Mouse (Mus musculus) kidney, postnatal 14 days (tissue): ENCODE data around the gene Noxa1.
A peak's percentile ranks its signal among the peaks of the same experiment; 100 is the strongest.

Source experiments
- DNase-seq: peaks from one replicate; pipeline ENCODE4 v3.0.0; 2022; ENCODE audit warnings: mixed read lengths

Gene Noxa1

DNA sequence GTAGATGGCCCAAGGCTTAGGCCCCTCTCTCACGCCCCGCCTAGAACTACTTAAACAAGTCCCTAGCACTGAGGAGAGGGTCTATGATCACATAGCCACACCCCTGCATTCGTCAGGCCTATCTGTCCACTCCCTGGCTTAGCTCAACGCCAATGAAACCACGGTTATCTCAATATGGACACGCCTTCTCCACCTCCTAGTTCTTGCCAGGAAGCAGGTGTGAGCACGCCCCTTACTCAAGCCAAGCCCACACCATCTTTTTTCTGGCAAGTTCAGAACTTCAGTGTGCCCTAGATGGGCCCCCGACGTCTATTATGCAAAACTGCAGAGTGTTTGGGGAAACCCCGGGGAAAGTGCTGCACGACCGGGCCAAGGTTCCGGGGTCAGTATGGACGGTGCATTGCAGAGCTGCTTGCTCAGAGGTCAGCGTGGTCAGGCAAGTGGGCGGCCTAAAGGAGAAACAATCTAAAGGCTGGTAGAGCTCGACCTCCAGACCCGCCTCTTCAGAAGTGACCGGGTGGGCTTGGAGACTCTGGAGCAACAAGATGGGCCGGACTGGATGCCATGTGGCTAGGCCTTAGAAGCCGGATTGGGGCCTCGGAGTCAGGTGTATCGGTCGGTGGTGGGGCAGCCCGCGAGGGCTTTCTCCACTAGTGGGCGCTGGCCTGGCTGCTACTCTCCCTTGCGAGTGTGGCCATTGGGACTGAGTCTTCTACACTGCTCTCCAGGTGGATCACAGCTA lies at the start of gene Noxa1:
Noxa1 (minus strand) TSS at position 41 of the 742 bp plus-strand sequence.
- DNase-seq, result no peak

DNA sequence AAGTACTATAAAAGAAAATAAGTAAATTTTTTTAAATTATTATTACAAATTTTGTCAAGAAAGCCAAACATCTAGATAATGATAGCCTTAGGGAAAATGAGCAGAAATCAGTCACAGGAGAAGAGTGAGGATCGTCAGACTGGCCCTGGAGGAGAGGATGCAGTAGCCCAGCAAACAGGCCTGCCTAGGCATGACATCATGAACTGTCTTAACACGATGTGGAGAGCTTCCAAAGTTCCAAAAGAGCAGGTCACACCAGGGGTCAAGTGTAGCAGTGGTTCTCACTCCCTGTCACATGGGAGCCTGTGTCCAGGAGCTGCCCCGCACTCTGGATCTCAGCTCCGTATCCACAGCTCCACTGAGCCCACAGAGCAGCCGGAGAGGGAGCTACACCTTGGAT lies 47.0 kb upstream of the Noxa1 start:
- no peak for DNase-seq

DNA sequence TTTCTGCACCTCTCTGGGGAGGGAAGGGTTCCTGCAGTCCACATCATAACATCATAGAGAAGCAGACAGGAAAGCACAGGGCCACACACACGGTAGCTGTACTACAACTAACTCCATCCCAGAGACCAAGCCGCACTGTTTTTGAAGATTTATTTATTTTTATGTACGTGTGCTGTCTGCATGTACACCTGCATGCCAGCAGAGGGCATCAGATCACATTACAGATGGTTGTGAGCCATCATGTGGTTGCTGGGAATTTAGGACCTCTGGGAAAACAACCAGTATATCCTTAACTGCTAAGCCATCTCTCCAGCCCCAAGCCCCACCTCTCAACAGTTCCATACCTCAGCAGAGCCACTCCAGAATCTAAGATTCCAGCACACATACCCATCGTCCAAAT lies 46.2 kb upstream of the Noxa1 start:
- DNase-seq, result no peak

DNA sequence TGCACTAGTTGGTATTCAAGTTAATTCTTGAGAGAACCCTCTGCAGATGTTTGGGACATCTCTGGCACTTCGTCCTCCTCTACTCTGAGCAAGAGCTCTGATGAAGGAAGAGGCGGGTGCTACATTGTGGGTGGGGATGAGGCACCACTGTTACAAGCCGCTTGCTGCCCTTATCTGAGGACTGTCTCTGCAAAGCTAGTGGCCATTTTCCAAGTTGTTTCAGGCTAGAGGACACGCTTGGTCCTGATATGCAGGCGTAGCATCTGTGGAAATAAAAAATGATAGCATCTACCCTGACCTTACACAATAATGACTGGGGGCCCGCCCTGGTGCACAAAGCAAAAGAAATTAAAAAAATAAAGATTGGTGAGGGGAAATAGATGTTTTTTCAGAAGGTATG lies 42.9 kb upstream of the Noxa1 start:
- no peak for DNase-seq

DNA sequence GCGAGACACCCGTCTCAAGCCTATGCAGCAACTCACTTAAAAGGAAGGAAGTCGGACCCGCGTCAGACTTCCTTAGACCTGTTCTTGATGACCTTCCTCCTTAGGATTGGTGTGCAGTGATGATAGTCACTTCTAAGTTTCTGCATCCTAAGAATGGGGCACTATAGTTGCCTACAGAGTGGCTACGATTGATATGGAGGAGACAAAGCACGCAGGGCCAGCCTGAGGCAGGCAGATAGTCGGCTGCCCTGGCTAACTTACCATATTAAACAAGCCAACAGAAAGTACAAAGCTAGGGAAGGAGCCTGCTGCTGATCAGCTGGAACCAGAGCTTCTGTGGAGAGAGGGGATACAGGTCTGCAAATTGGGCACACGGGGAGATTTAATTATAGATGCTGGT lies 36.7 kb upstream of the Noxa1 start:
- no peak for DNase-seq

DNA sequence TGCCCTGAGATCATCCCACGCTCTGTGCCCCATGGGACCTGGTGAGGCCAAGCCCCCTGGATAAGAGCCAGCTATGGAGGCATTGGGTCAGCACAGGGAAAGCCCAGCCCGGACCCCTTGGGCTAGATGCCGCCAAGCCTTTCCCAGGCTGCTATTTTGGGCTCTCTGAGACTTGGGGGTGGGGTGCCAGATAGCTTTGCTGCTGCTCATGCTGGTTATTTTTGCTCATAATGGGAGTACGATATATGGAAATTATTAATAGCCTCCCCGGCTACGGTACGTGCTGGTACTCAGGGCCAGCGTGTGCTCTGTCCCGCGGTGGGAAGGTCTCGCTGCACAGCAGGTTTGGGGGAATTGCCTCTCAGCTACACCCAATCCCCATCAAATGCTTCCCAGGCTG lies 33.1 kb upstream of the Noxa1 start:
- no peak for DNase-seq

DNA sequence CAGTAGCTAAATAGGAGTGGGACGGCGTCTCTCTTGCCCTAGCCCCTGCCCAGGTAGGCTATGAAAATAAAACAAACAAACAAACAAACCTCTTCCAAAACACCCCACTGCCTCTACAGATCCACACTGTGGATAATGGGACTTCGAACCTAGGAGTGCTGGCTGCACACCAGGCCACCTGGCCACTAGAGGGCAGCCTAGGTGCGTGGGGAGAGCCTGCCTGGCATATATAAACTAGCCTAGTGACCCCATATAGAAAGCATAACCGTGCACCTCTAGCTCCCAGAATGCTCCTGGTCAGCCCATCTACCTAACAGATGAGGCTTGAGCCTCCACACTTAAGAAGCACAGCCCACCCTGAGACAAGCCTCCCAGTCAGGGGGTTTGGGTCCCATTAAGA lies 32.3 kb upstream of the Noxa1 start:
- DNase-seq, result peak; percentile 77

DNA sequence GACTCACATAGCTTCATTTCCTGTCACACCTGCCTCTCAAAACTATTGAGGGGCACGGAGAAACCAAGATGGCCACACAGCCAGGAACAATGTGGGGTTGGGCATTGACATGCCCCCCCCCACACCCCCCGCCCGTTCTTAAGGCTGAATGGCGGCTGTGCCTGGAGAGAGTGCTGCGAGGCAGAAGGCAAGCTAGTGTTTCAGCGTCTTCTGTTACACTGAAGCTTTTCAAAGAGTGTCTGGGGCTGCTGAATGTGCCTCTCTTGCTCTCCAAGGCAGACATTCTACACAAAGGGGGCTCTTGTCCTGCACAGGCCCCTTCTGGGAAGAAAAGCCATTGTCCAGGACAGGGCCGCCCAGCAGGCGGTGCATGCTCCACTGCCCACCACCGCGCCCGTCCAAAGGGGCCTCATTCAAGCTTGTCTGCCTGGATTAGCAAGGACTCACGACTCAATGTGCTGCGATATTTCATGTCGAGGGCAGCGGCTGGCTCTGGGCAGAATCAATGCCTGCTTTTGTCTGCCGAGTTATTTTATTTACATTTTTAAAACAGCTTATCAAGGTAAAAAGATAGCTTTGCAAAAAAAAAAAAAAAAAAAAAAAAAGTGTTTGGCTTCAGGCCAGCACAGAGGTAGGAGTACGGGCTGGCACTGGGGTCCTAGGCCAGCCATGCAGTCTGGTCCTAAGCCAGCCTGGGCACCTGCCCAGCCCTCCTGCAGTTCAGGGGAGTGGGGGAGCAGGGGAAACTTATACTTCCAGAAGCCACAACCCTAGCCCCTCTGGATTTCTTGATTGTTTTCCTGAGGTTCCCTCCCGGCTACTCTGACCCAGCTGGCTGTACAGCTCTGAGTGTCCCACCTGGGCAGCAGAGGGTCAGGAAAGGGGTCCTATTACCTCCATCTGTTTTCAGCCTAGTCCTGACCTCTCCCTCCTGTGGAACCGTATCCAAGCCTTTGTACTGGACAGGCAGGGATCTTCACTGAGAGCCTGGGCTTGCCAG lies 31.4 kb upstream of the Noxa1 start:
- no peak for DNase-seq

DNA sequence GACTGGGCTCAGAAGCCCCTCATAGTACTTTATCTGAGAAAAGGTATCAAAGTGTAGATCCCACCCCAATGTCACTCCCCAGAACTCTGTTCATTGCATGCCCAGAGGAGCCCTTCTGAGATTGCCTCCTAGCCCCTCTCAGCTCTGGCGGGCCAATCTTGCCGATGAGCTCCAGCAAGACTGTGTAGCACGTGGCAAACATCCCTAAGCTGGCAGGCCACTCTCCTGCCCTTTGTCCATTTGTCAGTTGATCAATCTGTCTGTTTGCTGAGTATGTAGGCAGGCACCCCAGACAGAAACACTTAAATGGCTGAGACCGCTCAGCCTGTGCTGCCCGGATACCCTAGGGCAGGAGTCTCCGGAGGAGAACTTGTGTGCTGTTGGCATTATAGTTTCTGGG lies 30.2 kb upstream of the Noxa1 start:
- no peak for DNase-seq

DNA sequence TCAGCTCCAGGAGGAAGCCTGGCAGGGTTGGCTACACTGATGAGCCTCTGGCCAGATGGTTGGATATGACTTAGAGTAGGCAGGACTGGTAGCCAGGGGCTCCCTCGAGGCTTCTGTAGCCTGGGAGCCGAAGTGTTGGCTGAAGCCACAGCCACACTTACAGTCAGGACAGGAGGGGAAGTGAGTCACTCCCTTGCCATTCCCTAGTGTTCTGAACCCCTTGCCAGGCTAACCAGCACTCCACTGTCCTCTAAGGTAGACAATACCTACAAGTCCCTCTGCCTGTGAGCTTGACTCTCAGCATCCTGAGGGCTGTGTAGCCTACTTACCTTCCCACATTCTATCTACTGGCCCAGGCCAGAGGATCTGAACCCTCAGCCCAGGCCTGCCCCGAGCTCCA lies 29.5 kb upstream of the Noxa1 start:
- no peak for DNase-seq

DNA sequence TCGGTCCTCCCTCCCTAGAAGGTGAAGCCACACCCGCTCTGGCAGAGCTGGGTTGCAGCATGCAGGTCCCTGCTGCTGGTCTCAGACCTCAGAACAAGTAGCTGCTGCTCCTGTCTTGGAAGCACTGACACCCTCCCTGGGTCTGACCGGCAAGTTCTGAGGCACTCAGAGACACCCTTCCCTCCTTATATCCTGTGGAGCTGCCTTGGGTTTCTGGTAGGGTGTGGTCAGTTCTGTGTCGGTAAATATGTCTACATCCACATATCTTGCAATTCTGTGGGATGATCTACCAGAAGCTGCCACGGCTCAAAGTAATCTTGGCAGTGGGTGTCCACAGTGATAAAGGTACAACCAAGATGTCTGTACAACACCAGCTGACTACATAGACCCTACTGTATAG lies 28.6 kb upstream of the Noxa1 start:
- no peak for DNase-seq

DNA sequence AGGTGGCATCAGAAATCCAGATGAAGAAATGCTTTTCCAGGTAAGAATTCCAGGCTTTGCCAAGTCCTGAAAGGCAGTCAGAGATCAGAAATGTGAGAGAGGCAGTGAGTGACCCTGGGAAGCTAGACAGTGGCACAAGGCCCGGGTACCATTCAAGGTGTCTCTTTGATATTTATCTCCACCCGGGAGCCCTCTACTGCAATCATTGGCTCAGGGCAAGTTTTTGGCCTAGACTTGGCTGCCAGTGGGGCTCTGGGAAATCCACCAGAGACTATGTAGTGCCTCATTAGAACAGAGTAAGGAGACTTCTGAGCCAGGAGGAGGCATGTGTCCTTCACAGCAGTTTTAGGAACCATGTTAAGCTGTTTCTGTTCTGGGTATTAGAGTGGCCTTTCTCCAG lies 27.7 kb upstream of the Noxa1 start:
- no peak for DNase-seq

DNA sequence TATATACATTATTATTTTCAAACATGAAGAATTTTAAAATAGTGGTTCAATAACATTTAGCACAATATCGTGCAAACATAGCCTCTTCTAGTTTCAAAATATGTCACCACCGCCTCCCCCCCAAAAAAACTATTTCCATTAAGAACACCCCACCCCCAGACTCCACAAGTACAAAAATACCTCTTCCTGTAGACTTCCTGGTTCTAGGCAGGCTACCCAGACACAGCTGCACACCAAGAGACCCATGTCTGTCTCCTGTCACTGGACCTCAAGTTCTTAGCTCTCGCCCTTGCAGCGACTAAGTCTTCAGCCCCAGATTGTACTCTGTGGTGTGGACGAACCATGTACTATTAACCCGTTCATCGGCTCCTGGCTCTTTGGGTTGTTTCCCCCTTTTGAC lies 26.0 kb upstream of the Noxa1 start:
- no peak for DNase-seq

DNA sequence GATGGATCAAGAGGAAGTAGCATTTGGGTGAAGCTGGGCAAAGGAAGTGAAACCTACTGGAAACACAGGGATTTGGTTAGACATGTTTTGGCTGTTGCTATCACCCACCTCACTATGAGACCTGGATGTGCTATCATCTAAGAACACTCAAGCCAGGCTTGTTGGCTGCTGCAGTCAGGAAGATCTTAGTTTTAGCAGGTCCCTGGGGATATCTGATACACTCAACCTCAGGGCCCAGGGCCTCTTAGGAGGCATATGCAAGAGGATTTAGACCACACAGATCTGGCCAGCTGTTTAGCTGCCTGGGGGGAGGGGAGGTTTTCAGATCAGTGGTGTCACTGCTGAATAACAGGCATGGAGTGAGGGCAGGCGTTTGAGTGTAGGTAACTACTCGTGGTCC lies 20.5 kb upstream of the Noxa1 start:
- no peak for DNase-seq

DNA sequence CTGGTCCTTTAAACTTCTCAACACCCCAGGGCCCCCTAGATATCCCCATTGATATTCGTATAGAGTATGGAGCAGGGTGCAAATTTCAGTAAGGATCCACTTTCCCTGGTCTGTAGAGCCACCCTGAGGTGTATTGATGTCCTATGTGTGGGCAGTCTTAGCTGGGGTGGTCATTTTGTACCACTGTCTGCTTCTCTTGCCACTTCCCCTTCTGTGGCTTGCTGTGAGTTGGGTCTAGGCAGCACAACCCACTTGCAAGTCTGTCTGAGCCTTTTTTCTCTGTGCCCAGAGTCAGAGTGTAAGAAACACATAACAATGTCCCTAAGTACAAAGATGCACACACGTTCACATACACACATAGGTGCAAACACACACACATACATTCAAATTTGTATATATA lies 19.4 kb upstream of the Noxa1 start:
- no peak for DNase-seq

DNA sequence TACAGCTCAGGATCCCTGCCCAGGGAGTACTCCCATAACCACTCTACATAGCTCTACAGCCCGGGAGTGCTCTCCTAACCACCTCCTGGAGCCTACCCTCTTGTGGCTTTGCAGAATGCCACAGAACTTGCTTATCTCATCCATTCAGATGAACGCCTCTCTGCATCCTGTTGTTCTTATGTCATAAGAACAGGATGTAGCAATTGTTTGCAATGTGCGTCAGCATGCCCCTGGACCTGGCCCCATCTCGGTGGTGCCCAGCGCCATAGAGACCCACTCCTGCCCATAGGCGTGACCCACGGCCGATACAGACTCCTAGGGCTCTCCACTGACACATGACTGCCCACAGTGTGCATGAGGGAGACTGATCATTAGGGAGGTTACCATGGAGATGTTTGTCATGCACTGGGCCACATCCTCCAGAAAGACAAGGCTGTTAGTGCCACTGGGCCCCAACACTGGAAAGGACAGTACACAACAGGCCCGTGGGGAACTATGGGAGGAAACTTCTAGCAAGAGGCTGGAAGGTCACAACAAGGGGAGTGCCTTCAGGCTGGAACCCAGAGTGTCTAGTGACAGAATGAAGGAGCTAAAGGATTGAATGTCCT lies 16.3 kb upstream of the Noxa1 start:
- DNase-seq, result peak; percentile 46

DNA sequence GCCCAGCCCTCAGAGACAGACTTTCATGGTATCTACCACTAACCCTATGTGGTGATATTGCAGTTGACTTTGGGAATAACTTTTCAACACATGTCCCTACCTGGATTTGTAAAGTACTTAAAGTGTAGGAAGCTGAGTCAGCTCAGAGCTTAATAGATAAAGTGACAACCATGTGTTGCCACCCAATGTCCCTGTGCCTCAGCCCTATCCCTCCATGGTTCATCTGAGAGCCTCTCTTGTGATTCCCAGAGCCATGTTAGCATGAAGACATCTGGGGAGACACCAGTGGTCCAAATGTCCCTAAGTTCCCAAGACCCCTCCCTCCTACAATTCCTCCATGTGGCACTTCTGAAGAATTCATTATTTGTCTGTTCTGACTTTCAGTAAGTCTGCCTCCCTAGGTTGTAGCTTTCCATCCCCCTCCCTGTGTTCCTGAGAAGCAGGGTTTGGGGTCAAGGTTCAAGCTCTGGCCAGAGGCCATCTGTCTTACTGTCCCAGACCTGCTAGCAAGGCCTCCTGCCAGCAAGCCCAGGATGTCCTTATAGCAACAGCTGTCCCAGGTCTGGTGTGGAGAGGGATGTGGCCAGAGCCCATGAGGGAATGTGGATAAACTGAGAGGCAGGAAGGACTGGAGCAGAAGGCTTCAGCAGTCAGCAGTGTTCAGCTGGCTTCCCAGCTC lies 15.7 kb upstream of the Noxa1 start:
- peak; percentile 79 for DNase-seq

DNA sequence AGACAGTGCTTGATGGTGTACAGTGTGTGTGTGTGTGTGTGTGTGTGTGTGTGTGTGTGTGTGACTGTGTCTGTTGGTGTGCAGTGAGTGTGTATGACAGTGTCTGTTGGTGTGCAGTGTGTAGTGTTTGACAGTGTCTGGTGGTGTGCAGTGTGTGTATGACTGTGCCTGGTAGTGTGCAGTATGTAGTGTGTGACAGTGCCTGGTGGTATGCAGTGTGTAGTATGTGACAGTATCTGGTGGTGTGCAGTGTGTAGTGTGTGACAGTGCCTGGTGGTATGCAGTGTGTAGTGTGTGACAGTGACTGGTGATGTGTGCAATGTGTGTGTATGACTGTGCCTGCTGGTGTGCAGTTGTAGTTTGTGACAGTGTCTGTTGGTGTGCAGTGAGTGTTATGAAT lies 14.5 kb upstream of the Noxa1 start:
- no peak for DNase-seq

DNA sequence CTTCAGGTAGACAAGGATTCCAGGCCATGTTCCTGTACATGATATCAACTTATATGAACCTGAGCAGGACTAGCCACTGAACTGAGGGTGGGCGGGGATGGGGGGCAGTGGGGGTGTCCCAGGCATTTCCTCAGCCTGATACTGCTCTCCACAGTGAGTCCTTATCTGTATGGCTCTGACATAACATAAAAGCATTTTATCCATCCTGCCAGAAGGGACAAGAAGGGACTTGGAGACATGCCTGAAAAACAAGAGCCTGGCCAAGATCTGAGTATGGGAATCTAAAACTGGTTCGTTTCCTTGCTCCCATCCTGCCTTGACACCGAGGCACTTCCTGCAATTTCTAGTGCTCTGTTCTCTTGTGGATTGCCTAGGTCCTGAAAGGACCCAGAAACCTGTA lies 11.1 kb upstream of the Noxa1 start:
- no peak for DNase-seq

DNA sequence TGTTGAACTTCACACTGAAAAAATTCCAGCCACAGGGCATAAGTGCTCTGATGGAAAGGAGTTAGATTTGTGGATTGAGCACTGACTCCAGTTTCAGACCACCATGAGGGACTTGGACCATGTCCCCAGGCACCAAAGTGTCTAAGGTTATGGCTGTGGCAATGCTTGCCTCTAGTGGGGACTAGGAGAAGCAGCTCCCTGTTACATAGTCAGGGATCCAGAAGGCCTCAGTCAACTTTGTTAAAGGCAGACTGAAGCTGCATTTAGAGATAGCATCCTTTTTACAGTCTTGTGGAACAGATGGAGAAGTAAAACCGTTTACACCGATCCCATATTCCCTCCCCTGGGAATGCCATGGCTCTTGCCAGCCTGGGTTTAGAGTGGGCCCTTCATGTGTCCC lies 9.2 kb upstream of the Noxa1 start:
- DNase-seq, result no peak

DNA sequence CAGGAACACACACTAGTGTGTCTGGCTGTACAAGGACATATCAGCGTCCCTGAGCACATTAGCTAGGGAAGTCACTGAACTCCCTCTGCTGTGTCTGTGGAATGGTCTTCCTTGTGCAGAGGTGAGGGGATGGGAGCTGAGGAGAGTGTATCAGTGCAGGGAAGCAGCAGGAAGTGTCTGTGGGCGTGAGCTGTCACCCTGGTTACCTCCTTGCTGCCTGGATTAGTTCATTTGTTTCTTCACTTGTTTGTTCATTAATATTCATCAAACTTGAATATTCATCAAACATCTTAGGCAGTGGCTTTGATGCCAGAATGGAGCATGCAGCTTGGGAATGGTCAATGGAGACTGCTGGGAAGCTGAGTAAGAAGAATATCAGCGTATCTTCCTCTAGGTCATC lies 4.8 kb upstream of the Noxa1 start:
- no peak for DNase-seq

DNA sequence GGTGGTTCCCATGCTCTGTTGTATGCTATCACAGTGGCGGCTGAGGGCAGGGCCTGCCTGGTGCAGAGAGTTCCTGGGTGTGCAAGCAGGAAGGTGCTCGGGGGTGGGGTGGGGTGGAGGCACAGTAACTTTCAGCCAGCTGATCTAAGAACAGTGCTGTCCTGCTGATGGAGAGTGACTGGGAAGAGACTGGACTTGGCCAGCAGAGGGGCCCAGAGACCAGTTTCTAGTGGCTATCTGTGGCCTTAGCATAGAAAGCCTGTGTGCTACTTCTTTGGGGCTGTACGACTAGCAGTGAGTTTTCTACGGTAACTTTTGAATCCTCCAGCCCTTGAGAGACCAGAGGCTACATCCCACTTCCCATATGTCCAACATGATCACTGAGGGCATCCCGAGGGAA lies 4.0 kb upstream of the Noxa1 start:
- DNase-seq, result peak; percentile 45

DNA sequence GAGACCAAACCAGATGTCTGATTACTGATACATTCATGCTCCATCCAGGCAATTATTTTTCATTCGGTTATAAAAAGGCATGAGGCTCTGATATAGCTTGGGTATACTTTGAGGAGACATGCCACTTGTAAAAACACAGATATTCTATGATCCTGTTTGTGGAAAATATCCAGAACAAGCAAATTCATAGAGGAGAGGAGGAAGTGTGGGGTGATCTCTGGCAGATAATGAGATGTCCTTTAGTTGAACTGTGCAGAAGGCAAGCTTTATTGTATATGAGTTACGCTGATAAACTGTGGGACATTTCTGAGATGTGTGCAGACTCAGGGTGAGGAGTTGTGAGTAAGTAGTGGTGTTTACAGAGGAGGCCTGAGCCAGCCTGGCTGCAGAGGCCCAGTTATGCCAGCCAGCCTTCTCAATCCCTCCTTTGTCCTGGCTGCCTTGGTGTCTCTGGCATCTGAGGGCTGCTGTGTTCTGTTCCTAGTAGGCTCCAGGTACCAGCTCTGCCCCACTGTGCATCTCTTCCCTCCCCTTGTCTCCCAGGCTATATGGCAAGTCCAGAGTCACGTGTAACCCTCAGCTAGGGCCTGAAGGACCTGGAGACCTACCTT lies 3.2 kb upstream of the Noxa1 start:
- no peak for DNase-seq
